Mouse (Mus musculus) hindbrain, postnatal 0 days (tissue): ENCODE data around the gene Megf11. TPM values are rescaled to one million over a fixed set of nuclear protein-coding genes. Genes with fewer than 3 reads are reported as not detected.

ENCODE experiments used
- ATAC-seq: fragments of 200-750 bp; cut with Nextera tagmentation; 2 replicates; pipeline ENCODE4 v1.8.0; 2017; ENCODE audit warnings: mild to moderate bottlenecking, moderate TSS enrichment, moderate library complexity
- DNase-seq: peaks from one replicate; pipeline ENCODE4 v3.0.0-alpha.2; 2015; ENCODE audit warnings: low spot score
- H3K27ac ChIP-seq: fragments of 300-500 bp; sonication (generic); 2 replicates; pipeline ENCODE4 v1.5.1; 2014; ENCODE audit warnings: mild to moderate bottlenecking
- H3K27me3 ChIP-seq: fragments of 300-500 bp; sonication (generic); 2 replicates; pipeline ENCODE4 v1.6.1; 2014; ENCODE audit warnings: low read length, mixed read lengths; ENCODE audit not compliant: insufficient read depth
- H3K36me3 ChIP-seq: fragments of 300-500 bp; sonication (generic); 2 replicates; pipeline ENCODE4 v1.6.1; 2014; ENCODE audit warnings: low read length, mixed read lengths; ENCODE audit not compliant: insufficient read depth
- H3K4me1 ChIP-seq: fragments of 300-500 bp; sonication (generic); 2 replicates; pipeline ENCODE4 v1.6.1; 2014; ENCODE audit warnings: antibody characterized with exemption, low read length, mixed read lengths; ENCODE audit not compliant: insufficient read depth
- H3K4me2 ChIP-seq: fragments of 300-500 bp; sonication (generic); 2 replicates; pipeline ENCODE4 v1.6.1; 2014; ENCODE audit warnings: low read depth, mild to moderate bottlenecking, low read length, moderate library complexity, mixed read lengths
- H3K4me3 ChIP-seq: fragments of 300-500 bp; sonication (generic); 2 replicates; pipeline ENCODE4 v1.5.1; 2014; ENCODE audit warnings: low read length
- H3K9ac ChIP-seq: fragments of 300-500 bp; sonication (generic); replicated peaks from 2 replicates; pipeline ENCODE4 v1.6.1; 2014; ENCODE audit warnings: mild to moderate bottlenecking, low read length, moderate library complexity, mixed read lengths
- H3K9me3 ChIP-seq: fragments of 300-500 bp; sonication (generic); 2 replicates; pipeline ENCODE4 v1.6.1; 2016; ENCODE audit warnings: low read length, mixed read lengths
- CTCF ChIP-seq: IDR thresholded peaks from 2 replicates; pipeline ENCODE4 v1.5.1; 2016; ENCODE audit warnings: antibody characterized with exemption, control low read depth, low read depth
- WGBS: fragments of 180-500 bp; shearing (Covaris S2); extraction: QIAGEN DNeasy Blood & Tissue Kit; methylation state at CpG from one replicate; pipeline ENCODE4 v1.1.7; 2014; 5-methylcytosine and 5-hydroxymethylcytosine counted together
- polyA plus RNA-seq: library from polyadenylated mRNA; unstranded; fragments of >200 nt; fragmentation: Nextera tagmentation; extraction: Ambion mirVana; gene quantifications from 2 replicates; pipeline ENCODE4 v1.2.1, GENCODE M21; 2015
- total RNA-seq: library from RNA; depleted of rRNA; stranded (reverse); fragments of >200 nt; gene quantifications from 2 replicates; pipeline ENCODE4 v1.2.3, GENCODE M21; 2014

Megf11 gene
- total and polyA plus RNA-seq, 2 experiments from 2014 or later = 16.1 to 38.2 TPM

DNA sequence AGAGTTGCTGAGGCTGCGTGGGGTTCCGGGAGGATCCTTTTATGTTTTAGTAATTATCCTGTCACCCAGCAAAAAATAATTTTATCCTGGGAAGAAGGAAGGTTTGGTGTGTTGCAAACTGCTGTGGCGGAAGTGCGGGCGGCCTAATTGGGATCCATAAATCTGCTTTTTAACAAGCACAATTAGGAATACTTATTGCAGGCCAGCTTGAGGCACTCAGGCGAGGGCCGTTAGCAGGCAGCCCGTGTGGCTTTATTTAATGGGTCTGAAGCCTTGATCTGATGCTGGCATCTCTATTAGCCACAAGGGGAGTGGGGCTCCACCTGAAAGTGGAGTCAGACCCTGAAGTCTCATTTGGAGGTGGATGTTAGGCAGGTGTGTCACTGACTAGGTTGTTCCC lies 23.4 kb downstream of the Megf11 start:
- Histone ChIP-seq H3K9me3 (no peaks in the 10 kb centered on the region), H3K9ac (no peak overlapping the region), H3K4me1 (no peaks in the 10 kb centered on the region), H3K27ac (no peak overlapping the region), H3K27me3 (no peaks in the 10 kb centered on the region), H3K36me3 (no peaks in the 10 kb centered on the region), H3K4me3 (no peak overlapping the region), H3K4me2 (no peak overlapping the region)
- no peak for ATAC-seq
- no peak for DNase-seq
- TF ChIP-seq CTCF = no peak
- 65% methylated on average over 8 of the region's 8 CpGs for WGBS

DNA sequence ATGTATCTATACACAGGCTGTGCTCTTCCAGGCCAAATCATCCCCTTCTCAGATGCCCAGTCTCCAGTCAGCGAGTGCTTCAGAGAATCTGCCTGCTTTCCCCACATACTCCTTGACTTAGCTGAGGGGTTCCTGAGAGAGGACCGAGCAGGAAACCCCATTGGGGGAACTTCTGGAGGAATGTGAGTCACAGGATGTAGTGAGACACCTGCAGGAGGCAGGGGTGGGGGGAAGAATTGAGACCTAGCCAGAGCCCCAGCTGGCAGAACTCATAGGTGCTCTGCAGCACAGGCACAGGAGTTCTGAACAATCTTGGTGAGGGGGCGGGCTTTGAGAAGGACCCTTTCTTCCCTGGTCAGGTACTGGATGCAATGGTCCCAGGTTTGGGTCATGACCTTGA lies 35.0 kb downstream of the Megf11 start:
- Histone ChIP-seq H3K27me3 (no peaks in the 10 kb centered on the region), H3K4me3 (no peak overlapping the region), H3K4me1 (no peaks in the 10 kb centered on the region), H3K4me2 (no peak overlapping the region), H3K27ac (no peak overlapping the region), H3K9me3 (no peaks in the 10 kb centered on the region), H3K36me3 (no peaks in the 10 kb centered on the region), H3K9ac (no peak overlapping the region)
- no peak for TF ChIP-seq CTCF
- no peak for DNase-seq
- no peak for ATAC-seq
- WGBS = 90% methylated on average over 3 of the region's 3 CpGs

GRCm38 (mm10) chr9:64421986-64422616 lies 36.7 kb downstream of the Megf11 start:
- no peak overlapping the region for H3K9ac ChIP-seq
- no peak overlapping the region for H3K4me3 ChIP-seq
- H3K27ac ChIP-seq = 0 out of 2 replicates have a peak overlapping the region, but pooled peaks have one; percentile 15
- 49% methylated on average over 8 of the region's 8 CpGs for WGBS
- ATAC-seq = no peak
- H3K9me3 ChIP-seq = no peaks in the 10 kb centered on the region
- DNase-seq = peak; percentile 27
- TF ChIP-seq CTCF = no peak
- no peak overlapping the region for H3K4me2 ChIP-seq
- no peaks in the 10 kb centered on the region for H3K36me3 ChIP-seq
- H3K4me1 ChIP-seq = no peaks in the 10 kb centered on the region
- H3K27me3 ChIP-seq = no peaks in the 10 kb centered on the region

DNA sequence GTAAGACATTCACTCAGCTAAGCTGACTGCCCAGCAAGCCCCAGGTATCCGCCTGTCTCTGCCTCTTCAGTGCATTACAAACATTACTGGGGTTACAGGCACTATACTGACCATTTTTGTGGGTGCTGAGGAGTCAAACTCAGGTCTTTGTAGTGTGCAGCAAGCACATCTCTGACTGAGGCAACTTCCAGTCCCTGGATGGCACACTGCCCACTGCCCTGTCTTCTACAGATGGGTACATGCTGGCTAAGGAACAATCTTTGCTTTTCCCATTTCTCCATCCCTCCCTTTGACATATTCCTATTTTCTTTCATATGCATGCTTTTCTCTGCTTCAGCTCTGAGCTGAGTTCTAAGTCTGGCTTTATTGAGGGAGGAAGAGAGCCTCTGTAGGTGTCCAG lies 38.5 kb downstream of the Megf11 start:
- Histone ChIP-seq H3K9me3 (no peaks in the 10 kb centered on the region), H3K4me3 (no peak overlapping the region), H3K27ac (no peak overlapping the region), H3K4me2 (no peak overlapping the region), H3K27me3 (no peaks in the 10 kb centered on the region), H3K4me1 (no peaks in the 10 kb centered on the region), H3K9ac (no peak overlapping the region), H3K36me3 (no peaks in the 10 kb centered on the region)
- DNase-seq (no peak), ATAC-seq (no peak)
- TF ChIP-seq CTCF = no peak
- 95% methylated on average over 1 of the region's 1 CpGs for WGBS

GRCm38 (mm10) chr9:64436121-64436520 lies 50.7 kb downstream of the Megf11 start:
- Histone ChIP-seq H3K9me3 (no peaks in the 10 kb centered on the region), H3K9ac (no peak overlapping the region), H3K4me2 (no peak overlapping the region), H3K27ac (no peak overlapping the region), H3K36me3 (no peaks in the 10 kb centered on the region), H3K27me3 (no peaks in the 10 kb centered on the region), H3K4me3 (no peak overlapping the region), H3K4me1 (no peaks in the 10 kb centered on the region)
- ATAC-seq = no peak
- DNase-seq = no peak
- 60% methylated on average over 2 of the region's 2 CpGs for WGBS
- no peak for TF ChIP-seq CTCF

DNA sequence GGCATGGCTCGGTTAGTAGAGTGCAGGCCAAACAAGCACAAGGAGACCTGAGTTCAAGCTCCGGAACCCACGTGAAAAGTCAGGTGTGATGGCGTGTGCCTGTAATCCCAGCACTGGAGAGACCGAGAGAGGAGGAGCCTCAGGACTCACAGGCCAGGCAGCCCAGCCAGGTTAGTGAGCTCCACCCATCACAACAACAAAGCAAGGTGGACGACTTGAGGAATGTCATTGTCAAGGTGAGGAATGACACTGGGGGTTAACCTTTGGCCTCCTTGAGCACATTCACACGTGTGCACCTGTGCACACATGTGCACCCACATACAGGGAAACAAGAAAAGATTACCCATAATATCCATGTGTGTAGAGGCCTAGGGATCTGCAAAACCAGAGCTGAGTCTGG lies 54.7 kb downstream of the Megf11 start:
- 90% methylated on average over 7 of the region's 7 CpGs for WGBS
- H3K36me3 ChIP-seq = no peaks in the 10 kb centered on the region
- H3K4me2 ChIP-seq = no peak overlapping the region
- no peak for TF ChIP-seq CTCF
- no peaks in the 10 kb centered on the region for H3K4me1 ChIP-seq
- H3K27me3 ChIP-seq = no peaks in the 10 kb centered on the region
- no peak overlapping the region for H3K4me3 ChIP-seq
- no peak for ATAC-seq
- H3K9me3 ChIP-seq = no peaks in the 10 kb centered on the region
- H3K9ac ChIP-seq = no peak overlapping the region
- no peak for DNase-seq
- H3K27ac ChIP-seq = no peak overlapping the region

- H3K36me3 ChIP-seq = no peaks in the 10 kb centered on the region
- TF ChIP-seq CTCF = no peak
- 48% methylated on average over 1 of the region's 1 CpGs for WGBS
- no peak for ATAC-seq
- no peak overlapping the region for H3K4me3 ChIP-seq
- H3K4me1 ChIP-seq = 0 out of 2 replicates have a peak, but pooled peaks cover 13% of the 10 kb centered on the region
- no peaks in the 10 kb centered on the region for H3K27me3 ChIP-seq
- DNase-seq = no peak
- no peak overlapping the region for H3K9ac ChIP-seq
- H3K4me2 ChIP-seq = no peak overlapping the region
- no peaks in the 10 kb centered on the region for H3K9me3 ChIP-seq
- H3K27ac ChIP-seq = no peak overlapping the region
Observed at GRCm38 (mm10) chr9:64445981-64446380, 60.6 kb downstream of the Megf11 start.
